Mouse (Mus musculus): ENCODE data around the gene Stard5.
A peak's percentile ranks its signal among the peaks of the same experiment; 100 is the strongest.

Stard5 gene

DNA sequence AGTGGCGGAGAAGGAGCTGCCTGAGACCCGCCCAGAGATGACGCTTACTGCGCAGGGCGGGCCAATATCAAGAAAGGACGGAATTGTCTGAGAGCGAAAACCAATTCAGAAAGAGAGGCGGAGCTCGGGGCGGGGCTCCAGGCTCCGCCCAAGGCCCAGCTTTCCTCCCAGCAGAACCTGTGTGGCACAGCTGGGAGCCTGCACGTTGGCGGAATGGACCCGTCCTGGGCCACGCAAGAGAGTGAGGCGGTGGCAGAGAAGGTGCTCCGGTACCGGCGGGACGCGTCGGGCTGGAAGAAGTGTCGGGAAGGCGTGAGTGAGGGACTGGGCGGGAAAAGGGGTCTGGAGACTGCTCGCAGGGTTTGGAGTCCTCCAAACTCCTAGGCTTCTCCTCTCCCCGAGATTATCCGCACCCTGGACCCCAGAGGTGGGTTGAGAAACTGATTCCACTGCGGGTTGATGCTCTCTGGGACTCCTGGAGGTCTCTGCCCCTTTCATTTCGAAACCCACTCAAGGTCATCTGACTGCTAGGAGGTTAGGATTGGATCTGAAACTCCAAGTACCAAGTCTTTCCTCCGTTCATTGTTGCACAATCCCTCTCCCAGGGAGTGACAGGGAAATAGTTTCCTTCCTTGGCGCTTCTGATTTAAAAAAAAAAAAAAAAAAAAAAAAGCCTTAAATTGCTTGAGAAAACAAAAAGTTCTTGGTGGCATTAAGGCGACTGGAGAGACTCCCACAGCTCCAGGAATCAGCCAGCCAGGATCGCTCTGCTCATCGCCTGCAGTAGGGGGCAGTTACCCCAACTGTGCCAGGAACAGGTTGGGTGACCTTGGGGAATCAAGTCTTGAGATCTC, at the start of gene Stard5:
Gene Stard5 (plus strand): TSS at position 132 of the 854 bp plus-strand sequence.
- peak; percentile 94 for DNase-seq (ENCODE audit: low read depth, low spot score)

- DNase-seq (ENCODE audit: low read depth, low spot score): peak; percentile 40
Measured at GRCm38 (mm10) chr7:83584639-83585471, 46.9 kb upstream of the Stard5 start, which contains the start of gene Tmc3. Gene Tmc3 (plus strand): TSS chr7:83584927.

DNA sequence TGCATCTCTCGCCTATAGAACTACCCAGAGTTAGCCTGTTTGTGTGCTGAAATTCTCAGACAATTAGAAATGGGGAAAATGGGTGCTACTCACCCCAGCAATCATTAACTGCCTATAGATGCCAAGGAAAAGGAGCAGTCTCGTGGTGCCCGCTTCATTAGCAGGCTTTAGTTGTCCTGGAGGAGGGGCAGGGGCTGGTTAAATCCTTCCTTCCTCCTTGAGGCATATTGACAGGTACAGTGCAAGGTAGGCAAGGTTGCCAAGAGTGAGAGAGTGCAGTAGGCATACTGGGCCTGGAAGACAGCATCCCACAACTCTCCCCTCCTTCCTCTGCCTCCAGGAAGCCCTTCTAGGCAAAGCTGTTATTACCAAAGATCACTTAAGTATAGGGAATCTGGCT, 37.7 kb upstream of the Stard5 start:
- DNase-seq (ENCODE audit: low read depth, low spot score): no peak

GRCm38 (mm10) chr7:83597063-83597462, 34.7 kb upstream of the Stard5 start:
- DNase-seq (ENCODE audit: low read depth, low spot score): no peak

GRCm38 (mm10) chr7:83598997-83599912, 32.5 kb upstream of the Stard5 start:
- no peak for DNase-seq (ENCODE audit: low read depth, low spot score)

DNA sequence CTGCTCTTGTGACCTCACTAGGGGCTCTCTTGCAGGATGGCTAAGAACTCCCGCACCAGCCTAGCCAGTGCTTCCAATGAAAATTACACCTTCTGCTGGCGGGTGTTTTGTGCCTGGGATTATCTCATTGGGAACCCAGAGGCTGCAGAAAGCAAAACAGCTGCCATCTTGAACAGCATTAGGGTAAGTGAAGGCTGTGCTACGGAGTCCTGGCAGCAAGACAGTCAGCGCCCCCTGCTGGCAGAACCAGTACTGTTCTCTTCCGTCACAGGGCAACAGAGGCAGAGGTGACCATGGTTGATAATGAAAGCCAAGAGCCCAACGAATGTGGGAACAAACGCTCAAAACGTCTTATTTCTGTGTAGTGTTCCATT, 31.9 kb upstream of the Stard5 start:
- peak; percentile 81 for DNase-seq (ENCODE audit: low read depth, low spot score)

DNA sequence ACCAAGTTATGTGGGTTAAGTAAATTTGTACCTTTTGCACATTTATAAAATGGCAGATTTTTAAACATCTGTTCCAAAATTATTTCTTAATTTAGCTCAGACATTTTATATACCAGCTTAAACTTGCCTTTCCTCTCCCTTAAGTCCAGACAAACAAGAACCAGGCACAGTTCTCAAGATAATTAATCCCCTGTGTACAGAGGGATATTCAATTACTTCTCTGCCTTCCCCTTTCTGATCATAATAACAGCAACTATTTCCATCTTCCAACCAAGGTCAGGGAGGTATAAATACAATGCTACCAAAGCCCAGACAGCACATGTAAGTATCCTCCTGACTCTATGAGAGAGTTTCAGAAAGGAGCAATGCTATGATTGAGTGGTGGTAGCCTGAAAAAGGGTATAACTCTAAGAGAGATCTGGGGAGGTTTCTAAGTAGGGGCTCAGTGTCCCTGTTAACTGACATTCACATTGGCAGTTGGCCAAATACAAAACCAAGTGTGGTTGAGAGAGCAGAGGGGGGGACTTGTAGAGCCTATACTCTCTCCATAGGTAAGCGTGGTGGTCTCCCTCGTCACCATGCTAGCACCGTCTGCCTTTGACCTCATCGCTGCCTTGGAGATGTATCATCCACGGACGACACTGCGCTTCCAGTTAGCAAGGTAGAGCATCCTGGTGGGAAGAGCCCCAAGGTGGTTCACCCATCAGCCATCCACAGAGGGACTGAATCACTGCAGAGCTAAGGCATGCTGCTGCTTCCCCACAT, 27.4 kb upstream of the Stard5 start:
- no peak for DNase-seq (ENCODE audit: low read depth, low spot score)

GRCm38 (mm10) chr7:83606796-83607195, 25.0 kb upstream of the Stard5 start:
- no peak for DNase-seq (ENCODE audit: low read depth, low spot score)

GRCm38 (mm10) chr7:83609891-83610290, 21.9 kb upstream of the Stard5 start:
- DNase-seq (ENCODE audit: low read depth, low spot score): no peak

DNA sequence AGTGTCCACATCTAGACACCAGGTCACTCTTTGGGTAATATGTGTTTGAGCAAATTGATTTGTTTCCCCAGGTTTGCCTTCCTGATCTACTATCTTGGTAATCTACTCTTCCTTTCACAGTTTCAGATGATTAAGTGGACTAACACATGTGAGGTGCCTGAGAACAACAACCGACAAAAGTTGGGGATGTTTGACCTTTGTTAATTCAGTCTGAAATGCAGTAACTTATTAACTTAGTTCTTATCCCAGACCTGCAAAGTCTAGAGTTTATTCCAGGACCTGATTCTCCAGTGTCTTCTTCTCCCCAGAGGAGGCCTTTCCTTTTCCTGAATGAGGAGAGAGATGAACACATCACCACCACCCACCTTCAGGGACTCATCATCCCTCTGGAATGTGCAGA, 19.9 kb upstream of the Stard5 start:
- no peak for DNase-seq (ENCODE audit: low read depth, low spot score)

DNA sequence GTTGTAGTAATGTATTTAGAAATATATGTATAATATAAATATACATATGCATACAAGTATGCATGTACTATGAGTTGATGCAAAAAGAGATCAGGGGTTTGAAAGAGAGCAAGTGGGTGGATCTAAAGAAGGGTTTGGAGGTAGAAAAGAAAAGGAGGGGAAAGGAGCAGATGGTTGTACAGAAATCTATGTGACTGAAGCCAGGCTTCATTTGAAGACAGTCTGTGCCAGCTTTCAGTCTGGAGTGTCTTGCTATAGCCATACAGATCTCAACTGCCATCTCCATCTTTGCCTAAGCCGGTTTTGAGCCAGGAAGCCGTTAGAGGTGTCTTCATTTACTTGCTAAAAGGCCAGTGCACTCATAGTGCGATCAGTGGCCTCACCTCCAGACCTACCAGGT, 16.5 kb upstream of the Stard5 start:
- DNase-seq (ENCODE audit: low read depth, low spot score): no peak

DNA sequence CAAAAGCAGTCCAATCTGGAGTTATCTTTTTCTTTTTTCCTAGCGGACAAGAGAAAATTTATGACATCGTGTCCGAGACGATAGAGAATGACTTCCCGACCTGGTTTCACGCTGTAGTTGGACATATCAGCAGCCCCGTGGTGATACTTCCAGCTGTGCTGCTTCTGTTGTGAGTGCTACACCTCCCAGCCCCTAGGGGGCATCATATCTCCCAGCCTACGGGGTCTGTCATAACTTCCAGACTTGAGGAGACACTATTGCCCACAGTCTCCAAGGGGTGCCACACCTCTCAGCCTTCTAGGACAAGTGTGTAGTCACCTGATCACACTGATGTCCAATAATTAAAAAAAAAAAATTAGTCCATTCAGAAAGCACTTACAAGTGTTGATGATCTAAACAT, 15.9 kb upstream of the Stard5 start:
- peak; percentile 12 for DNase-seq (ENCODE audit: low read depth, low spot score)

DNA sequence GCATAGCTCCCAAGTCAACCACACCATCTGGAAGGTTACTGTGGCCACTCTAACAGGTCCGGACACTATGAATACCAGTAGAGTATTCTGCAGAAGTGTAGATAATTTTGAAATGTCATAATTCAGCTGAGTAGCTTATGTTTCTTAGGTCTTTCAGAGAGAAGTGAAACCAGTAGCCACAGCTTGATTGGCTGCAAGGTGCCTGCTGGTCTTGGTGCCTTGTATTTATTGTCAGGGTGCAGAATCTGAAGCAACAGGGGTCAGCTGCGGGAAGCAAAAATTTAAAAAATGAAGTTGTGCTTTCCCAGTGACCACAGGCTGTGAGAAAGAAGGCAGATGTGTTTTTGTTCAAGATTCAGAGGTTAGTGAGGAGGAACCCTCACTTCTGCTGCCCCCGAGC, 15.5 kb upstream of the Stard5 start:
- DNase-seq (ENCODE audit: low read depth, low spot score): no peak

GRCm38 (mm10) chr7:83618709-83619108, 13.1 kb upstream of the Stard5 start:
- no peak for DNase-seq (ENCODE audit: low read depth, low spot score)

- no peak for DNase-seq (ENCODE audit: low read depth, low spot score)
Measured at GRCm38 (mm10) chr7:83622582-83622981, 9.2 kb upstream of the Stard5 start.

- DNase-seq (ENCODE audit: low read depth, low spot score): no peak
Measured at GRCm38 (mm10) chr7:83624065-83624464, 7.7 kb upstream of the Stard5 start.

DNA sequence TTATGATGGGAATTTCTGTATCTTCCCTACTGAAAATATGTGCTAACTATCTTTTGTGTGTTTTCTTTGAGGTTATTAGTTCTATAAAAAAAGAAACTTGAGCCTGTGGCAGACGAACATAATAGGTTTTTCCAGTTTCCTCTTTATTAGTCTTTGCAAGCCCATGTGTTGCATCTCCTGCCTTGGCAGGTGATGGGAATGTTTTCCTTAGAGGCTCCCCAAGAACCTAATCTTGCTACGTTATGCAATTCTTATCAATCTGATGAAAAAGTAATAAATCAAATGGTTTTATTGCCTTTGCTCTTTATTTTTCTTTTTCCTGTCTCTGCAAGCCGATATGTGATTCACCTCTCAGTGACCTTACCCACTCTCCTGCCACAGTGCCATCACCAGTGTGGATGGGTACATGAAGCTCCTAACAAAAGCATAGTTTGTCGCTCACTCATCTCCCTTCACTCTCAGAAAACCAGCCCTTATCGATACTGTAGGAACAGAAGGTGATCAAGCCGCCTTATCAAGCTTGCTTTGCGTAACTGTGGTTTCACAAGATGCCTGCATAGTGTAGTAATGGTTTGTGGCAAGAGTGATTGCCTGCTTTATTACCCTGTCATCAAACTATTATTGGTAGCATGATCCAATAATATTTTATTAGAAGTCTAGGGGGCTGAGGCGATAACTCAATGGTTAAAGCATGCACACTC, 5.1 kb upstream of the Stard5 start:
- DNase-seq (ENCODE audit: low read depth, low spot score): no peak

DNA sequence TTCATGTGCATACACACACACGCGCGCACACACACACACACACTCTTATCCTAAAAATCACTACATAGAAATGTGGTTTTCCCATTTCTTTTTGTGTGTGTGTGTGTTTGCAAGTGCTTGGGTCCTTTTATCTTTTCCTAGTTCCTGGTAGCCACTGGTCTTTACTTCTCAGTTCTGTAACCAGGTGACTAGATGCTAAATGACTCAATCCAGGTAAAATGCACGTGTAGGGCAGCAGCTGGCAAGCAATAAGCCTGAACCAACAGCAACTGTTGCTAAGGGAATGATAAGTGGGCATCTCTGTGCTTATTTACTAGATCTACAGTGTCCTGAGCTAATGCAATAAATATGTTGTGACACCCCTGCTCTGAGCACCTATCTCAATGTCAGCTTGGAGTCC, 4.4 kb upstream of the Stard5 start:
- no peak for DNase-seq (ENCODE audit: low read depth, low spot score)

- DNase-seq (ENCODE audit: low read depth, low spot score): no peak
Measured at GRCm38 (mm10) chr7:83631073-83631827, 509 bp upstream of the Stard5 start.

Measured in R1 (cell line).